Mouse (Mus musculus) heart, embryonic 14.5 days (tissue): ENCODE results near the gene Rps27a. TPM values are rescaled to one million over a fixed set of nuclear protein-coding genes. Genes with fewer than 3 reads are reported as not detected.

Source experiments
- ATAC-seq: fragments of 200-750 bp; cut with Nextera tagmentation; 2 replicates; pipeline ENCODE4 v1.8.0; 2017; ENCODE audit warnings: low read depth, moderate TSS enrichment; ENCODE audit not compliant: insufficient number of reproducible peaks, insufficient read depth, low FRiP score
- H3K27ac ChIP-seq, 2 experiments: fragments of 200-500 bp in 1 of 2; fragments of 300-500 bp in 1 of 2; sonication (generic) in 1 of 2; replicated peaks in 1 of 2; 2 replicates each; pipeline ENCODE4 v1.5.1; 2012 to 2014; ENCODE audit warnings: low read depth in 2 of 2, low read length in 2 of 2, control low read depth in 1 of 2, mild to moderate bottlenecking in 1 of 2, mixed read lengths in 1 of 2; ENCODE audit not compliant: control insufficient read depth in 1 of 2, insufficient read depth in 1 of 2
- H3K27me3 ChIP-seq: fragments of 300-500 bp; sonication (generic); 2 replicates; pipeline ENCODE4 v1.6.1; 2014; ENCODE audit warnings: mild to moderate bottlenecking, low read length, control low read depth; ENCODE audit not compliant: control insufficient read depth, insufficient read depth
- H3K36me3 ChIP-seq: fragments of 300-500 bp; sonication (generic); 2 replicates; pipeline ENCODE4 v1.6.1; 2014; ENCODE audit warnings: mild to moderate bottlenecking, control low read depth, low read length, mixed read lengths; ENCODE audit not compliant: control insufficient read depth, insufficient read depth
- H3K4me1 ChIP-seq, 2 experiments: fragments of 200-500 bp in 1 of 2; fragments of 300-500 bp in 1 of 2; sonication (generic) in 1 of 2; 2 replicates each; pipeline ENCODE4 v1.6.1; 2012 to 2014; ENCODE audit warnings: low read length in 2 of 2, control low read depth in 1 of 2, mixed read lengths in 1 of 2; ENCODE audit not compliant: control insufficient read depth in 2 of 2, insufficient read depth in 2 of 2
- H3K4me2 ChIP-seq: fragments of 300-500 bp; sonication (generic); 2 replicates; pipeline ENCODE4 v1.6.1; 2014; ENCODE audit warnings: mild to moderate bottlenecking, low read length
- H3K4me3 ChIP-seq, 2 experiments: fragments of 200-500 bp in 1 of 2; fragments of 300-500 bp in 1 of 2; sonication (generic) in 1 of 2; 2 replicates each; pipeline ENCODE4 v1.5.1; 2012 to 2014; ENCODE audit warnings: low read length in 2 of 2, mild to moderate bottlenecking in 2 of 2, control low read depth in 1 of 2, low read depth in 1 of 2, moderate library complexity in 1 of 2; ENCODE audit not compliant: control insufficient read depth in 1 of 2, insufficient read depth in 1 of 2
- H3K9ac ChIP-seq: fragments of 300-500 bp; sonication (generic); 2 replicates; pipeline ENCODE4 v1.6.1; 2014; ENCODE audit warnings: mild to moderate bottlenecking, low read length
- H3K9me3 ChIP-seq: fragments of 300-500 bp; sonication (generic); 2 replicates; pipeline ENCODE4 v1.6.1; 2016; ENCODE audit warnings: low read length, control low read depth; ENCODE audit not compliant: control insufficient read depth
- WGBS: fragments of 180-500 bp; shearing (Covaris S2); extraction: QIAGEN DNeasy Blood & Tissue Kit; methylation state at CpG from one replicate; pipeline ENCODE4 v1.1.7; 2014; 5-methylcytosine and 5-hydroxymethylcytosine counted together
- polyA plus RNA-seq: library from polyadenylated mRNA; unstranded; fragments of >200 nt; fragmentation: Nextera tagmentation; extraction: Ambion mirVana; gene quantifications from 2 replicates; pipeline ENCODE4 v1.2.1, GENCODE M21; 2014

Gene Rps27a
- polyA plus RNA-seq, 1 experiment from 2014 or later = 803 TPM

GRCm38 (mm10) chr11:29509421-29509820 lies 38.5 kb downstream of the Rps27a start:
- ATAC-seq = no peak
- Histone ChIP-seq H3K9me3 (no peaks in the 10 kb centered on the region), H3K4me2 (no peak overlapping the region), H3K36me3 (peaks cover 46% of the 10 kb centered on the region), H3K27ac (no peak overlapping the region), H3K4me1 (peaks cover 2 to 4% of the 10 kb centered on the region in 2 experiments; a peak in 2 of 4 replicates), H3K27me3 (no peaks in the 10 kb centered on the region), H3K4me3 (no peak overlapping the region), H3K9ac (no peak overlapping the region)
- 96% methylated on average over 1 of the region's 1 CpGs for WGBS

- Histone ChIP-seq H3K27ac (no peak overlapping the region), H3K9me3 (no peaks in the 10 kb centered on the region), H3K27me3 (no peaks in the 10 kb centered on the region), H3K9ac (no peak overlapping the region), H3K36me3 (peaks cover 45% of the 10 kb centered on the region), H3K4me3 (no peak overlapping the region), H3K4me1 (no peaks in the 10 kb centered on the region), H3K4me2 (no peak overlapping the region)
- WGBS = 83% methylated on average over 2 of the region's 2 CpGs
- ATAC-seq = no peak
Measured at GRCm38 (mm10) chr11:29504899-29505625, 42.8 kb downstream of the Rps27a start.

- ATAC-seq = no peak
- WGBS = 82% methylated on average over 10 of the region's 10 CpGs
- Histone ChIP-seq H3K36me3 (peaks cover 51% of the 10 kb centered on the region), H3K4me3 (no peak overlapping the region), H3K4me1 (no peaks in the 10 kb centered on the region), H3K4me2 (no peak overlapping the region), H3K27me3 (no peaks in the 10 kb centered on the region), H3K9ac (no peak overlapping the region), H3K27ac (no peak overlapping the region), H3K9me3 (no peaks in the 10 kb centered on the region)
Measured at GRCm38 (mm10) chr11:29503948-29504893, 43.7 kb downstream of the Rps27a start.

GRCm38 (mm10) chr11:29496962-29497361 lies 50.9 kb downstream of the Rps27a start:
- Histone ChIP-seq H3K9ac (no peak overlapping the region), H3K9me3 (no peaks in the 10 kb centered on the region), H3K4me2 (no peak overlapping the region), H3K4me1 (no peaks in the 10 kb centered on the region), H3K36me3 (peaks cover 48% of the 10 kb centered on the region), H3K27ac (no peak overlapping the region), H3K4me3 (no peak overlapping the region), H3K27me3 (no peaks in the 10 kb centered on the region)
- no peak for ATAC-seq
- 73% methylated on average over 3 of the region's 3 CpGs for WGBS

Other genes with a start within 250 kb of the Rps27a start
- 19.4 and 22.3 TPM in 2 replicates for gene Ccdc88a, start 174.5 kb downstream of the Rps27a start, polyA plus RNA-seq
- gene Prorsd1, start 33.1 kb downstream of the Rps27a start, polyA plus RNA-seq = 26.0 and 30.9 TPM in 2 replicates
- 35.7 and 42.5 TPM in 2 replicates for gene Mtif2, start 21.7 kb downstream of the Rps27a start, polyA plus RNA-seq
- gene Clhc1, start 159 bp downstream of the Rps27a start, polyA plus RNA-seq = 0.20 and 0.61 TPM in 2 replicates
- gene Rtn4, start 144.8 kb upstream of the Rps27a start, polyA plus RNA-seq = 57.1 and 68.3 TPM in 2 replicates